Mouse (Mus musculus): ENCODE measurements around the gene Spns1. TPM values are rescaled to one million over a fixed set of nuclear protein-coding genes. Genes with fewer than 3 reads are reported as not detected.

Gene Spns1
- polyA plus RNA-seq, 1 experiment from 2014 or later: 98.1 TPM

GRCm38 (mm10) chr7:126348293-126348692 is 29.0 kb downstream of the Spns1 start:
- WGBS: 75% methylated on average over 8 of the region's 8 CpGs
- H3K27ac ChIP-seq (ENCODE audit: low read depth, low read length): no peak overlapping the region
- no peaks in the 10 kb centered on the region for H3K27me3 ChIP-seq (replicated peaks; ENCODE audit: control insufficient read depth, insufficient read depth, low read length)
- no peak overlapping the region for H3K4me2 ChIP-seq (ENCODE audit: low read length)
- ATAC-seq: no peak
- no peaks in the 10 kb centered on the region for H3K36me3 ChIP-seq (ENCODE audit: control insufficient read depth, insufficient read depth, low read length)
- H3K4me3 ChIP-seq (ENCODE audit: low read length): no peak overlapping the region
- H3K4me1 ChIP-seq (ENCODE audit: control insufficient read depth, insufficient read depth, low read depth, low read length): no peaks in the 10 kb centered on the region
- H3K9ac ChIP-seq (ENCODE audit: low read depth, low read length): no peak overlapping the region
- no peaks in the 10 kb centered on the region for H3K9me3 ChIP-seq (ENCODE audit: control insufficient read depth, low read length)

- Histone ChIP-seq H3K27ac (ENCODE audit: low read depth, low read length) (no peak overlapping the region), H3K27me3 (replicated peaks; ENCODE audit: control insufficient read depth, insufficient read depth, low read length) (no peaks in the 10 kb centered on the region), H3K36me3 (ENCODE audit: control insufficient read depth, insufficient read depth, low read length) (no peaks in the 10 kb centered on the region), H3K4me3 (ENCODE audit: low read length) (no peak overlapping the region), H3K9me3 (ENCODE audit: control insufficient read depth, low read length) (no peaks in the 10 kb centered on the region), H3K9ac (ENCODE audit: low read depth, low read length) (no peak overlapping the region), H3K4me2 (ENCODE audit: low read length) (no peak overlapping the region), H3K4me1 (ENCODE audit: control insufficient read depth, insufficient read depth, low read depth, low read length) (no peaks in the 10 kb centered on the region)
- WGBS: 51% methylated on average over 1 of the region's 1 CpGs
- ATAC-seq: no peak
These were observed 30.2 kb downstream of the Spns1 start for GRCm38 (mm10) chr7:126347098-126347497.

GRCm38 (mm10) chr7:126345969-126346368 is 31.3 kb downstream of the Spns1 start:
- no peaks in the 10 kb centered on the region for H3K4me1 ChIP-seq (ENCODE audit: control insufficient read depth, insufficient read depth, low read depth, low read length)
- H3K36me3 ChIP-seq (ENCODE audit: control insufficient read depth, insufficient read depth, low read length): no peaks in the 10 kb centered on the region
- H3K9me3 ChIP-seq (ENCODE audit: control insufficient read depth, low read length): no peaks in the 10 kb centered on the region
- 55% methylated on average over 3 of the region's 3 CpGs for WGBS
- no peak overlapping the region for H3K9ac ChIP-seq (ENCODE audit: low read depth, low read length)
- H3K27me3 ChIP-seq (replicated peaks; ENCODE audit: control insufficient read depth, insufficient read depth, low read length): no peaks in the 10 kb centered on the region
- ATAC-seq: no peak
- no peak overlapping the region for H3K4me2 ChIP-seq (ENCODE audit: low read length)
- H3K27ac ChIP-seq (ENCODE audit: low read depth, low read length): no peak overlapping the region
- H3K4me3 ChIP-seq (ENCODE audit: low read length): no peak overlapping the region

- no peak overlapping the region for H3K4me2 ChIP-seq (ENCODE audit: low read length)
- ATAC-seq: no peak
- no peak overlapping the region for H3K27ac ChIP-seq (ENCODE audit: low read depth, low read length)
- H3K9ac ChIP-seq (ENCODE audit: low read depth, low read length): no peak overlapping the region
- H3K4me3 ChIP-seq (ENCODE audit: low read length): no peak overlapping the region
- H3K9me3 ChIP-seq (ENCODE audit: control insufficient read depth, low read length): no peaks in the 10 kb centered on the region
- H3K36me3 ChIP-seq (ENCODE audit: control insufficient read depth, insufficient read depth, low read length): no peaks in the 10 kb centered on the region
- WGBS: 66% methylated on average over 3 of the region's 3 CpGs
- H3K4me1 ChIP-seq (ENCODE audit: control insufficient read depth, insufficient read depth, low read depth, low read length): no peaks in the 10 kb centered on the region
- no peaks in the 10 kb centered on the region for H3K27me3 ChIP-seq (replicated peaks; ENCODE audit: control insufficient read depth, insufficient read depth, low read length)
These were observed 31.7 kb downstream of the Spns1 start for GRCm38 (mm10) chr7:126345557-126345956.

GRCm38 (mm10) chr7:126340896-126341295 is 36.4 kb downstream of the Spns1 start:
- Histone ChIP-seq H3K4me1 (ENCODE audit: control insufficient read depth, insufficient read depth, low read depth, low read length) (no peaks in the 10 kb centered on the region), H3K4me2 (ENCODE audit: low read length) (no peak overlapping the region), H3K27me3 (replicated peaks; ENCODE audit: control insufficient read depth, insufficient read depth, low read length) (no peaks in the 10 kb centered on the region), H3K9ac (ENCODE audit: low read depth, low read length) (no peak overlapping the region), H3K36me3 (ENCODE audit: control insufficient read depth, insufficient read depth, low read length) (no peaks in the 10 kb centered on the region), H3K4me3 (ENCODE audit: low read length) (no peak overlapping the region), H3K27ac (ENCODE audit: low read depth, low read length) (no peak overlapping the region), H3K9me3 (ENCODE audit: control insufficient read depth, low read length) (no peaks in the 10 kb centered on the region)
- WGBS: 48% methylated on average over 6 of the region's 6 CpGs
- ATAC-seq: no peak

- H3K4me1 ChIP-seq (ENCODE audit: control insufficient read depth, insufficient read depth, low read depth, low read length): no peaks in the 10 kb centered on the region
- no peaks in the 10 kb centered on the region for H3K36me3 ChIP-seq (ENCODE audit: control insufficient read depth, insufficient read depth, low read length)
- no peak overlapping the region for H3K27ac ChIP-seq (ENCODE audit: low read depth, low read length)
- H3K4me3 ChIP-seq (ENCODE audit: low read length): no peak overlapping the region
- H3K9ac ChIP-seq (ENCODE audit: low read depth, low read length): no peak overlapping the region
- no peak for ATAC-seq
- H3K4me2 ChIP-seq (ENCODE audit: low read length): no peak overlapping the region
- no peaks in the 10 kb centered on the region for H3K27me3 ChIP-seq (replicated peaks; ENCODE audit: control insufficient read depth, insufficient read depth, low read length)
- H3K9me3 ChIP-seq (ENCODE audit: control insufficient read depth, low read length): no peaks in the 10 kb centered on the region
- 71% methylated on average over 6 of the region's 6 CpGs for WGBS
These were observed 37.0 kb downstream of the Spns1 start for GRCm38 (mm10) chr7:126340206-126340618.

- 71% methylated on average over 8 of the region's 8 CpGs for WGBS
- Histone ChIP-seq H3K4me3 (ENCODE audit: low read length) (no peak overlapping the region), H3K4me2 (ENCODE audit: low read length) (no peak overlapping the region), H3K4me1 (ENCODE audit: control insufficient read depth, insufficient read depth, low read depth, low read length) (no peaks in the 10 kb centered on the region), H3K36me3 (ENCODE audit: control insufficient read depth, insufficient read depth, low read length) (no peaks in the 10 kb centered on the region), H3K27ac (ENCODE audit: low read depth, low read length) (no peak overlapping the region), H3K27me3 (replicated peaks; ENCODE audit: control insufficient read depth, insufficient read depth, low read length) (no peaks in the 10 kb centered on the region), H3K9ac (ENCODE audit: low read depth, low read length) (no peak overlapping the region), H3K9me3 (ENCODE audit: control insufficient read depth, low read length) (no peaks in the 10 kb centered on the region)
- ATAC-seq: no peak
These were observed 37.7 kb downstream of the Spns1 start for GRCm38 (mm10) chr7:126339521-126339971.

GRCm38 (mm10) chr7:126338906-126339305 is 38.3 kb downstream of the Spns1 start:
- no peak for ATAC-seq
- Histone ChIP-seq H3K27ac (ENCODE audit: low read depth, low read length) (no peak overlapping the region), H3K36me3 (ENCODE audit: control insufficient read depth, insufficient read depth, low read length) (no peaks in the 10 kb centered on the region), H3K4me2 (ENCODE audit: low read length) (no peak overlapping the region), H3K27me3 (replicated peaks; ENCODE audit: control insufficient read depth, insufficient read depth, low read length) (no peaks in the 10 kb centered on the region), H3K4me3 (ENCODE audit: low read length) (no peak overlapping the region), H3K4me1 (ENCODE audit: control insufficient read depth, insufficient read depth, low read depth, low read length) (no peaks in the 10 kb centered on the region), H3K9ac (ENCODE audit: low read depth, low read length) (no peak overlapping the region), H3K9me3 (ENCODE audit: control insufficient read depth, low read length) (no peaks in the 10 kb centered on the region)
- WGBS: 86% methylated on average over 8 of the region's 8 CpGs

GRCm38 (mm10) chr7:126335556-126335955 is 41.7 kb downstream of the Spns1 start:
- Histone ChIP-seq H3K9ac (ENCODE audit: low read depth, low read length) (no peak overlapping the region), H3K4me2 (ENCODE audit: low read length) (no peak overlapping the region), H3K27me3 (replicated peaks; ENCODE audit: control insufficient read depth, insufficient read depth, low read length) (no peaks in the 10 kb centered on the region), H3K9me3 (ENCODE audit: control insufficient read depth, low read length) (no peaks in the 10 kb centered on the region), H3K4me3 (ENCODE audit: low read length) (no peak overlapping the region), H3K36me3 (ENCODE audit: control insufficient read depth, insufficient read depth, low read length) (no peaks in the 10 kb centered on the region), H3K4me1 (ENCODE audit: control insufficient read depth, insufficient read depth, low read depth, low read length) (no peaks in the 10 kb centered on the region), H3K27ac (ENCODE audit: low read depth, low read length) (no peak overlapping the region)
- no peak for ATAC-seq
- 92% methylated on average over 1 of the region's 1 CpGs for WGBS

- Histone ChIP-seq H3K9me3 (ENCODE audit: control insufficient read depth, low read length) (no peaks in the 10 kb centered on the region), H3K27ac (ENCODE audit: low read depth, low read length) (no peak overlapping the region), H3K4me2 (ENCODE audit: low read length) (no peak overlapping the region), H3K27me3 (replicated peaks; ENCODE audit: control insufficient read depth, insufficient read depth, low read length) (no peaks in the 10 kb centered on the region), H3K9ac (ENCODE audit: low read depth, low read length) (no peak overlapping the region), H3K4me1 (ENCODE audit: control insufficient read depth, insufficient read depth, low read depth, low read length) (no peaks in the 10 kb centered on the region), H3K4me3 (ENCODE audit: low read length) (no peak overlapping the region), H3K36me3 (ENCODE audit: control insufficient read depth, insufficient read depth, low read length) (no peaks in the 10 kb centered on the region)
- ATAC-seq: no peak
- WGBS: 78% methylated on average over 3 of the region's 3 CpGs
These were observed 44.6 kb downstream of the Spns1 start for GRCm38 (mm10) chr7:126332691-126333090.

Measured in hindbrain, embryonic 16.5 days (tissue).